Mouse (Mus musculus): ENCODE data around the gene Arhgef25.

GRCm38 (mm10) chr10:127150471-127150872, 39.4 kb downstream of the Arhgef25 start:
- TF ChIP-seq CTCF (IDR thresholded peaks at IDR 0.05; ENCODE audit: borderline replicate concordance, control insufficient read depth, extremely low read depth, insufficient read depth, low read length, poor library complexity) (no peak), POLR2A (IDR thresholded peaks at IDR 0.05; ENCODE audit: control insufficient read depth, extremely low read depth, insufficient read depth, low read length, poor library complexity) (no peak)

Measured in thymus, adult 2 months (tissue).